Mouse (Mus musculus) gastrocnemius, adult 8-10 months (tissue): ENCODE measurements around the gene 3100002H09Rik. TPM values are rescaled to one million over a fixed set of nuclear protein-coding genes. Genes with fewer than 3 reads are reported as not detected.

ENCODE experiments used
- total RNA-seq, 4 experiments: library from RNA; stranded (reverse); gene quantifications; 2 replicates each; pipeline ENCODE4 v1.2.4; 2022

The 3100002H09Rik gene
- total RNA-seq, 4 experiments from 2014 or later, result not detected

Other genes starting within 250 kb of the 3100002H09Rik start
- under 1 TPM; 0.19 to 0.34 (median 0.28) TPM for gene Pou3f1, start 46.0 kb upstream of the 3100002H09Rik start, total RNA-seq
- gene Utp11, start 82.8 kb upstream of the 3100002H09Rik start, total RNA-seq, result 10 to 100 TPM; 14.0 to 20.8 (median 18.7) TPM
- 100 to 1,000 TPM; 240 to 437 (median 328) TPM for gene Fhl3, start 89.9 kb upstream of the 3100002H09Rik start, total RNA-seq
- gene Sf3a3, start 104.0 kb upstream of the 3100002H09Rik start, total RNA-seq, result 10 to 100 TPM in 2 of 4 experiments, 1 to 10 TPM in 2; 9.5 to 12.8 (median 10.2) TPM
- 10 to 100 TPM in 1 of 4 experiments, 1 to 10 TPM in 3; 6.0 to 10.8 (median 6.3) TPM for gene Inpp5b, start 131.0 kb upstream of the 3100002H09Rik start, total RNA-seq
- 10 to 100 TPM; 12.9 to 16.0 (median 15.0) TPM for gene Mtf1, start 191.3 kb upstream of the 3100002H09Rik start, total RNA-seq
- gene Yrdc, start 239.9 kb upstream of the 3100002H09Rik start, total RNA-seq, result 10 to 100 TPM; 10.4 to 15.0 (median 12.0) TPM
- 10 to 100 TPM; 23.7 to 31.3 (median 25.2) TPM for gene 1110065P20Rik, start 240.4 kb upstream of the 3100002H09Rik start, total RNA-seq